Mouse (Mus musculus): ENCODE measurements at regions not wholly inside any gene's neighbourhood (a gene's known extent, or its start where the extent isn't known, plus 50 kb on each side); places are given as distances from the start of the nearest gene placed in this dataset.
"Not testable (repeated sequence)": the region's sequence is repeated elsewhere in the genome, so short reads cannot be mapped to it uniquely, and the experiment has no call there.

GRCm38 (mm10) chr10:23672296-23672695 is 114.8 kb downstream of the Rps12 start:
- no peaks in the 10 kb centered on the region for H3K27me3 ChIP-seq (ENCODE audit: insufficient read depth, low read length)
- H3K36me3 ChIP-seq (ENCODE audit: insufficient read depth, low read length): no peaks in the 10 kb centered on the region
- H3K4me3 ChIP-seq (replicated peaks; ENCODE audit: low read length): no peak overlapping the region
- peaks cover 29% of the 10 kb centered on the region for H3K9me3 ChIP-seq (ENCODE audit: low read length)
- TF ChIP-seq POU5F1 (IDR thresholded peaks at IDR 0.05; ENCODE audit: borderline replicate concordance, low read length): no peak
- TF ChIP-seq CTCF (conservative IDR thresholded peaks at IDR 0.05; ENCODE audit: low read length): no peak
- no peak for TF ChIP-seq NANOG (IDR thresholded peaks at IDR 0.05; ENCODE audit: borderline replicate concordance, low read length)
- no peaks in the 10 kb centered on the region for H3K4me1 ChIP-seq (replicated peaks; ENCODE audit: low read depth, low read length)

GRCm38 (mm10) chr10:23671494-23671893 is 115.6 kb downstream of the Rps12 start:
- H3K36me3 ChIP-seq (ENCODE audit: insufficient read depth, low read length): no peaks in the 10 kb centered on the region
- H3K4me3 ChIP-seq (replicated peaks; ENCODE audit: low read length): no peak overlapping the region
- TF ChIP-seq CTCF (conservative IDR thresholded peaks at IDR 0.05; ENCODE audit: low read length) (peak; percentile 73), NANOG (IDR thresholded peaks at IDR 0.05; ENCODE audit: borderline replicate concordance, low read length) (no peak), POU5F1 (IDR thresholded peaks at IDR 0.05; ENCODE audit: borderline replicate concordance, low read length) (no peak)
- peaks cover 21% of the 10 kb centered on the region for H3K9me3 ChIP-seq (ENCODE audit: low read length)
- H3K27me3 ChIP-seq (ENCODE audit: insufficient read depth, low read length): no peaks in the 10 kb centered on the region
- H3K4me1 ChIP-seq (replicated peaks; ENCODE audit: low read depth, low read length): no peaks in the 10 kb centered on the region

GRCm38 (mm10) chr10:23665916-23666315 is 121.2 kb downstream of the Rps12 start:
- H3K4me3 ChIP-seq (replicated peaks; ENCODE audit: low read length); H3K4me1 ChIP-seq (replicated peaks; ENCODE audit: low read depth, low read length); H3K27me3 ChIP-seq (ENCODE audit: insufficient read depth, low read length); H3K36me3 ChIP-seq (ENCODE audit: insufficient read depth, low read length): not testable (repeated sequence)
- H3K9me3 ChIP-seq (ENCODE audit: low read length): peaks cover 11% of the 10 kb centered on the region

- no peak overlapping the region for H3K4me3 ChIP-seq (replicated peaks; ENCODE audit: low read length)
- TF ChIP-seq CTCF (conservative IDR thresholded peaks at IDR 0.05; ENCODE audit: low read length) (no peak), POU5F1 (IDR thresholded peaks at IDR 0.05; ENCODE audit: borderline replicate concordance, low read length) (no peak), NANOG (IDR thresholded peaks at IDR 0.05; ENCODE audit: borderline replicate concordance, low read length) (no peak)
- no peaks in the 10 kb centered on the region for H3K36me3 ChIP-seq (ENCODE audit: insufficient read depth, low read length)
- no peaks in the 10 kb centered on the region for H3K9me3 ChIP-seq (ENCODE audit: low read length)
- H3K4me1 ChIP-seq (replicated peaks; ENCODE audit: low read depth, low read length): no peaks in the 10 kb centered on the region
- peaks cover 2% of the 10 kb centered on the region; the same call in 1 of the 2 replicates for H3K27me3 ChIP-seq (ENCODE audit: insufficient read depth, low read length)
These were observed 160.9 kb downstream of the Rps12 start for GRCm38 (mm10) chr10:23626201-23626600.

GRCm38 (mm10) chr10:23612030-23612429 is 175.0 kb downstream of the Rps12 start:
- TF ChIP-seq CTCF (conservative IDR thresholded peaks at IDR 0.05; ENCODE audit: low read length): no peak
- TF ChIP-seq POU5F1 (IDR thresholded peaks at IDR 0.05; ENCODE audit: borderline replicate concordance, low read length): no peak
- TF ChIP-seq NANOG (IDR thresholded peaks at IDR 0.05; ENCODE audit: borderline replicate concordance, low read length): no peak
- H3K4me1 ChIP-seq (replicated peaks; ENCODE audit: low read depth, low read length): no peaks in the 10 kb centered on the region
- H3K9me3 ChIP-seq (ENCODE audit: low read length): no peaks in the 10 kb centered on the region
- no peak overlapping the region for H3K4me3 ChIP-seq (replicated peaks; ENCODE audit: low read length)
- no peaks in the 10 kb centered on the region for H3K36me3 ChIP-seq (ENCODE audit: insufficient read depth, low read length)
- no peaks in the 10 kb centered on the region for H3K27me3 ChIP-seq (ENCODE audit: insufficient read depth, low read length)

- no peaks in the 10 kb centered on the region for H3K27me3 ChIP-seq (ENCODE audit: insufficient read depth, low read length)
- TF ChIP-seq NANOG (IDR thresholded peaks at IDR 0.05; ENCODE audit: borderline replicate concordance, low read length) (no peak), POU5F1 (IDR thresholded peaks at IDR 0.05; ENCODE audit: borderline replicate concordance, low read length) (no peak), CTCF (conservative IDR thresholded peaks at IDR 0.05; ENCODE audit: low read length) (peak; percentile 80)
- no peaks in the 10 kb centered on the region for H3K36me3 ChIP-seq (ENCODE audit: insufficient read depth, low read length)
- H3K9me3 ChIP-seq (ENCODE audit: low read length): no peaks in the 10 kb centered on the region
- H3K4me1 ChIP-seq (replicated peaks; ENCODE audit: low read depth, low read length): no peaks in the 10 kb centered on the region
- H3K4me3 ChIP-seq (replicated peaks; ENCODE audit: low read length): no peak overlapping the region
These were observed 175.9 kb downstream of the Rps12 start for GRCm38 (mm10) chr10:23611183-23611582.

- Histone ChIP-seq H3K4me1 (replicated peaks; ENCODE audit: low read depth, low read length) (no peaks in the 10 kb centered on the region), H3K27me3 (ENCODE audit: insufficient read depth, low read length) (no peaks in the 10 kb centered on the region), H3K36me3 (ENCODE audit: insufficient read depth, low read length) (no peaks in the 10 kb centered on the region), H3K9me3 (ENCODE audit: low read length) (no peaks in the 10 kb centered on the region), H3K4me3 (replicated peaks; ENCODE audit: low read length) (no peak overlapping the region)
- TF ChIP-seq CTCF (conservative IDR thresholded peaks at IDR 0.05; ENCODE audit: low read length) (no peak), NANOG (IDR thresholded peaks at IDR 0.05; ENCODE audit: borderline replicate concordance, low read length) (no peak), POU5F1 (IDR thresholded peaks at IDR 0.05; ENCODE audit: borderline replicate concordance, low read length) (no peak)
These were observed 176.6 kb downstream of the Rps12 start for GRCm38 (mm10) chr10:23610485-23610884.

GRCm38 (mm10) chr10:23610046-23610445 is 177.0 kb downstream of the Rps12 start:
- H3K27me3 ChIP-seq (ENCODE audit: insufficient read depth, low read length): no peaks in the 10 kb centered on the region

GRCm38 (mm10) chr10:23609270-23609914 is 177.7 kb downstream of the Rps12 start:
- no peaks in the 10 kb centered on the region for H3K9me3 ChIP-seq (ENCODE audit: low read length)
- no peak overlapping the region for H3K4me3 ChIP-seq (replicated peaks; ENCODE audit: low read length)
- H3K4me1 ChIP-seq (replicated peaks; ENCODE audit: low read depth, low read length): no peaks in the 10 kb centered on the region
- H3K27me3 ChIP-seq (ENCODE audit: insufficient read depth, low read length): no peaks in the 10 kb centered on the region
- H3K36me3 ChIP-seq (ENCODE audit: insufficient read depth, low read length): no peaks in the 10 kb centered on the region
- TF ChIP-seq NANOG (IDR thresholded peaks at IDR 0.05; ENCODE audit: borderline replicate concordance, low read length) (no peak), CTCF (conservative IDR thresholded peaks at IDR 0.05; ENCODE audit: low read length) (no peak), POU5F1 (IDR thresholded peaks at IDR 0.05; ENCODE audit: borderline replicate concordance, low read length) (no peak)

More at GRCm38 (mm10) chr10:23610046-23610445, 177.0 kb downstream of the Rps12 start:
- TF ChIP-seq CTCF (conservative IDR thresholded peaks at IDR 0.05; ENCODE audit: low read length) (no peak), POU5F1 (IDR thresholded peaks at IDR 0.05; ENCODE audit: borderline replicate concordance, low read length) (no peak), NANOG (IDR thresholded peaks at IDR 0.05; ENCODE audit: borderline replicate concordance, low read length) (no peak)
- H3K36me3 ChIP-seq (ENCODE audit: insufficient read depth, low read length): no peaks in the 10 kb centered on the region
- H3K4me1 ChIP-seq (replicated peaks; ENCODE audit: low read depth, low read length): no peaks in the 10 kb centered on the region
- H3K4me3 ChIP-seq (replicated peaks; ENCODE audit: low read length): no peak overlapping the region
- H3K9me3 ChIP-seq (ENCODE audit: low read length): no peaks in the 10 kb centered on the region
